Mouse (Mus musculus): Measurements from ENCODE around the gene 4921517D22Rik. TPM values are rescaled to one million over a fixed set of nuclear protein-coding genes. Genes with fewer than 3 reads are reported as not detected.

4921517D22Rik gene
- 0.21 TPM for polyA plus RNA-seq (2014; fragmentation: Illumina TruSeq; extraction: RNeasy Lipid Tissue Mini Kit (QIAGEN cat#74804); ENCODE audit: low read depth, low replicate concordance)

GRCm38 (mm10) chr13:59694008-59694407 is at the start of gene 4921517D22Rik:
Gene 4921517D22Rik (minus strand): TSS chr13:59694108.

GRCm38 (mm10) chr13:59731652-59732051 is 37.7 kb upstream of the 4921517D22Rik start, which contains the start of gene Spata31d1d:
Gene Spata31d1d (minus strand): TSS chr13:59731752.

GRCm38 (mm10) chr13:59711984-59712383 is 18.1 kb upstream of the 4921517D22Rik start, which contains the start of gene Spata31d1b:
Gene Spata31d1b (plus strand): TSS chr13:59712284.

GRCm38 (mm10) chr13:59710230-59710629 is 16.3 kb upstream of the 4921517D22Rik start, which contains the start of gene Spata31d1a:
Gene Spata31d1a (minus strand): TSS chr13:59710330.

GRCm38 (mm10) chr13:59675151-59676011 is 18.5 kb downstream of the 4921517D22Rik start, which contains the start of gene Golm1:
Gene Golm1 (minus strand): TSS chr13:59675811.

Other genes starting within 250 kb of the 4921517D22Rik start
- gene Agtpbp1, start 108.9 kb downstream of the 4921517D22Rik start, polyA plus RNA-seq (2014; fragmentation: Illumina TruSeq; extraction: RNeasy Lipid Tissue Mini Kit (QIAGEN cat#74804); ENCODE audit: low read depth, low replicate concordance): 25.3 TPM
- gene Naa35, start 108.8 kb downstream of the 4921517D22Rik start, polyA plus RNA-seq (2014; fragmentation: Illumina TruSeq; extraction: RNeasy Lipid Tissue Mini Kit (QIAGEN cat#74804); ENCODE audit: low read depth, low replicate concordance): 48.9 TPM
- 34.6 TPM for gene Golm1, start 18.3 kb downstream of the 4921517D22Rik start, polyA plus RNA-seq (2014; fragmentation: Illumina TruSeq; extraction: RNeasy Lipid Tissue Mini Kit (QIAGEN cat#74804); ENCODE audit: low read depth, low replicate concordance)
- 0.60 TPM for gene Spata31d1a, start 16.2 kb upstream of the 4921517D22Rik start, polyA plus RNA-seq (2014; fragmentation: Illumina TruSeq; extraction: RNeasy Lipid Tissue Mini Kit (QIAGEN cat#74804); ENCODE audit: low read depth, low replicate concordance)
- gene Spata31d1b, start 18.2 kb upstream of the 4921517D22Rik start, polyA plus RNA-seq (2014; fragmentation: Illumina TruSeq; extraction: RNeasy Lipid Tissue Mini Kit (QIAGEN cat#74804); ENCODE audit: low read depth, low replicate concordance): 0.82 TPM
- 0.78 TPM for gene Spata31d1d, start 37.6 kb upstream of the 4921517D22Rik start, polyA plus RNA-seq (2014; fragmentation: Illumina TruSeq; extraction: RNeasy Lipid Tissue Mini Kit (QIAGEN cat#74804); ENCODE audit: low read depth, low replicate concordance)
- gene 1700014D04Rik, start 52.6 kb upstream of the 4921517D22Rik start, polyA plus RNA-seq (2014; fragmentation: Illumina TruSeq; extraction: RNeasy Lipid Tissue Mini Kit (QIAGEN cat#74804); ENCODE audit: low read depth, low replicate concordance): 0.88 TPM
- gene Isca1, start 75.7 kb upstream of the 4921517D22Rik start, polyA plus RNA-seq (2014; fragmentation: Illumina TruSeq; extraction: RNeasy Lipid Tissue Mini Kit (QIAGEN cat#74804); ENCODE audit: low read depth, low replicate concordance): 95.0 TPM
- gene Gm49354, start 88.1 kb upstream of the 4921517D22Rik start, polyA plus RNA-seq (2014; fragmentation: Illumina TruSeq; extraction: RNeasy Lipid Tissue Mini Kit (QIAGEN cat#74804); ENCODE audit: low read depth, low replicate concordance): not detected
- gene Tut7, start 129.0 kb upstream of the 4921517D22Rik start, polyA plus RNA-seq (2014; fragmentation: Illumina TruSeq; extraction: RNeasy Lipid Tissue Mini Kit (QIAGEN cat#74804); ENCODE audit: low read depth, low replicate concordance): 46.6 TPM